Mouse (Mus musculus): ENCODE data around the gene Spn.

- TF ChIP-seq TCF3 (IDR thresholded peaks at IDR 0.05; ENCODE audit: insufficient read length, low read depth) (no peak), USF1 (IDR thresholded peaks at IDR 0.05; ENCODE audit: low read depth) (no peak), MYOG (IDR thresholded peaks at IDR 0.05; ENCODE audit: control insufficient read depth in 1 of 3, insufficient read depth in 1 of 3, insufficient read length in 2 of 3, low read depth in 2 of 3) (no peak), MYOD1 (IDR thresholded peaks at IDR 0.05; ENCODE audit: control insufficient read depth in 1 of 3, insufficient read length in 2 of 3, low read depth in 2 of 3) (no peak)
Measured at GRCm38 (mm10) chr7:127133125-127133524, 4.5 kb downstream of the Spn start.
